Mouse (Mus musculus): ENCODE measurements around the gene Gas1. TPM values are rescaled to one million over a fixed set of nuclear protein-coding genes. Genes with fewer than 3 reads are reported as not detected.

The Gas1 gene
- total RNA-seq (2021) = 10 to 100 TPM; 51.9 to 66.8 TPM
- long read RNA-seq, experiment 1, transcript Gas1-202 (1 exons, 1,155 nt) = major isoform, 227 of 245 reads
- long read RNA-seq, experiment 1, transcript Gas1-201 (1 exons, 2,961 nt) = minor isoform, 7 of 245 reads
- long read RNA-seq, experiment 1, partial matches to known transcripts = 0 of 245 reads
- long read RNA-seq, experiment 1, other reads (novel, unspliced or antisense) = 11 of 245 reads
- long read RNA-seq, experiment 2, transcript Gas1-202 (1 exons, 1,155 nt) = major isoform, 137 of 146 reads
- long read RNA-seq, experiment 2, partial matches to known transcripts = 0 of 146 reads
- long read RNA-seq, experiment 2, other reads (novel, unspliced or antisense) = 7 of 146 reads

GRCm38 (mm10) chr13:60177106-60177796, at the start of gene Gas1:
Gene Gas1, minus strand, starts transcription at chr13:60177365.
- DNase-seq = peak; percentile 93

GRCm38 (mm10) chr13:60226251-60226836, 49.2 kb upstream of the Gas1 start:
- DNase-seq = peak; percentile 11

- peak; percentile 40 for DNase-seq
These were observed 48.6 kb upstream of the Gas1 start for GRCm38 (mm10) chr13:60225736-60226135.

- no peak for DNase-seq
These were observed 48.1 kb upstream of the Gas1 start for GRCm38 (mm10) chr13:60225276-60225675.

GRCm38 (mm10) chr13:60223797-60224196, 46.6 kb upstream of the Gas1 start:
- no peak for DNase-seq

- no peak for DNase-seq
These were observed 45.2 kb upstream of the Gas1 start for GRCm38 (mm10) chr13:60222336-60222735.

- no peak for DNase-seq
These were observed 36.7 kb upstream of the Gas1 start for GRCm38 (mm10) chr13:60213896-60214295.

GRCm38 (mm10) chr13:60207135-60207601, 30.0 kb upstream of the Gas1 start:
- DNase-seq = no peak

- no peak for DNase-seq
These were observed 27.6 kb upstream of the Gas1 start for GRCm38 (mm10) chr13:60204746-60205145.

GRCm38 (mm10) chr13:60193273-60193672, 16.1 kb upstream of the Gas1 start:
- no peak for DNase-seq

- DNase-seq = no peak
These were observed 12.8 kb upstream of the Gas1 start for GRCm38 (mm10) chr13:60189923-60190322.

- DNase-seq = no peak
These were observed 11.8 kb upstream of the Gas1 start for GRCm38 (mm10) chr13:60188952-60189351.

GRCm38 (mm10) chr13:60187276-60187675, 10.1 kb upstream of the Gas1 start:
- no peak for DNase-seq

GRCm38 (mm10) chr13:60182346-60182745, 5.2 kb upstream of the Gas1 start:
- no peak for DNase-seq

- no peak for DNase-seq
These were observed 2.5 kb upstream of the Gas1 start for GRCm38 (mm10) chr13:60179641-60180040.

- DNase-seq = peak; percentile 97
These were observed 1.3 kb upstream of the Gas1 start for GRCm38 (mm10) chr13:60178416-60178815.

GRCm38 (mm10) chr13:60177797-60178110, 589 bp upstream of the Gas1 start:
- no peak for DNase-seq

GRCm38 (mm10) chr13:60176776-60177105, 424 bp downstream of the Gas1 start:
- no peak for DNase-seq

GRCm38 (mm10) chr13:60176136-60176775, 909 bp downstream of the Gas1 start:
- DNase-seq = peak; percentile 78

GRCm38 (mm10) chr13:60175490-60176135, 1.6 kb downstream of the Gas1 start:
- peak; percentile 61 for DNase-seq

GRCm38 (mm10) chr13:60174953-60175352, 2.2 kb downstream of the Gas1 start:
- DNase-seq = peak; percentile 18

Data from adrenal gland, postnatal 10 days (tissue).